Mouse (Mus musculus): Measurements from ENCODE around the gene Lim2. TPM values are rescaled to one million over a fixed set of nuclear protein-coding genes. Genes with fewer than 3 reads are reported as not detected.
"Not testable (repeated sequence)": the region's sequence is repeated elsewhere in the genome, so short reads cannot be mapped to it uniquely, and the experiment has no call there.

Lim2 gene
- not detected for total RNA-seq (2021)
- long read RNA-seq, experiment 1: 0 reads
- long read RNA-seq, experiment 2: 0 reads

GRCm38 (mm10) chr7:43427406-43427805 lies at the start of gene Lim2:
Lim2 (plus strand) TSS chr7:43427670.
- no peak for DNase-seq

DNA sequence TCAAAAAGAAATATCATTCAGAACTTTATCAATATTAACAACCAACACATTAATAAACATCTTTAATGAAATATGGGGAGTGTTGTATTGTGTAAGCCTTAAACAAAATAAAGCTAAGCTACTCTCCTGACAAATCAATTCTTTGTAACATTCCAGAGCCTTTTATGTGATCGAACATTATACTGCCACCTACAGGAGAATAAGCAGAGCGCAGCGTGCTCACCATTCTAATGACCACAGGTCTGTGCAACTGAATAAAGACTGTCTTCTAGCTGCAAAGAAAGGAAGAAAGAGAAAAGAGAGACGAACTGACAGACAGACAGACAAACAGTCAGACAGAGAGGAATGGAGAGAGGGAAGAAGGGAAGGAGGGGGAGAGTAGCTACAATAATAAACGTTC lies 49.2 kb upstream of the Lim2 start:
- DNase-seq: peak; percentile 30

DNA sequence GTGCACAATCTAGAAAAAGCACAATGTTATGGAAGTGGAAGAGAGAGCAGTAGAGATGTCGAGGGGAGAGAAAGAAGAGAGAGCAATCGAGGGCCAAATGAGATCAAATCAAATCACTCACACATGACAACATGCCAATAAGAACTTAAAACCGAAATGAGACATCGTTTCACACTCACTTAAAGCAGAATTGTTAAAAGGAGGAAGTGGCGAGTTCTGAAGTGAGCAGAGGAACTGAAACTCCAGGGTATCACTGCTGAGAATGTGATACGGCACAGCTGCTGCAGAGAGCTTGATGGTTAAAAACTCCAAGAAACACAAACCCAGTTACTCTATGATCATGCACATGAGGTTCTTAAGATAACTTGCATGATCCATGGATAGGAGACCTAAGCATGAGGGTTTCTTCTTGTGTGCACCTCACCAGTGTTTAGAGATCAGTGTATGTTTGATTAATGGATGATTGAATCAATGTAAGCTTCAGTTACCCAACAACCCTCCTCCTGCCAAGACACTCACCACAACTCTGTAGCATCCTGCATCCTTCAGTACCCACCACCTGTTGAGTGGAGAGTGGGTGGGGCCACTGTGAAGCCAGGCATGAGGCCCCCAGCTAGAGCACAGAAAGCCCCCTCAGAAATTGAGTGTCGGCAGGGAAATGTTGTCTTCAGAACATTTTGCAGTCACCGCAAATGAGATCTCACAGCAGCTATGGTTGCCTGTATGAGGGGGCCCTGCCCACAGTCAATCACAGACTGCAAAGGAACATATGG lies 34.9 kb upstream of the Lim2 start:
- DNase-seq: no peak

DNA sequence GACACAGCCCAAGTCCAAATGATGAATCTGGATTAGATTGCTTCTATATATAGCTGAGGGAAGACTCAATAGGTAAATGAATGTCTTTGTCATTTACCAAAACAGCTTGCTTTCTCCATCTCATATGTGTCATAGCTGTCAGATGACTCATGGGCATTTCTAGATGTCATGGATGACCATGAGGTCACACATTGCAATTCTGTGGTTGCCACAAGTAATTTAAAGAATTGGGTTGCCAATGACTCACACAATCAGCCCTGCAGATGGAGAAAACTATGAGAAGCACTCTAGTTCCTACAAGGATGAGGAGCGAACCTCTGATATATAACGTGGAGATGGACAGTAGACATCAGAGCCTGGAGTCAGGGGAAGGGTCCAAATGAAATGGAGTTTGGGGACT lies 28.0 kb upstream of the Lim2 start:
- DNase-seq: no peak

GRCm38 (mm10) chr7:43402718-43403117 lies 24.8 kb upstream of the Lim2 start:
- DNase-seq: no peak

DNA sequence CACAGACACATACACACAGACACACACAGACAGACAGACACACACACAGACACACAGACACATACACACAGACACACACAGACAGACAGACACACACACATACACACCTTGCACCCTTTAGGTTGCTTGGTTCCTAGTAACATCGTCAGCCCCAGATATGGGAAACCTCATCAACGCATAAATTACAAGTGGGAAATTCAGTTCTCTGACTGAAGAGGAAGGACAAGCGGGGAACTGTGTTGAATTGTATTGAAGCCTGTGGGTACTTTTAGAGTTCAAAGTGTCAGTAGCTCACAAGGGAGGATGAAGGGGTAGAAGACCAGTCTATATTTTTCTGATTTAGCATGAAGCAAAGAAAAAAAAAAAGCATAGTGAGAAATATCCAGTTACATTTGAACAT lies 19.9 kb upstream of the Lim2 start:
- no peak for DNase-seq

DNA sequence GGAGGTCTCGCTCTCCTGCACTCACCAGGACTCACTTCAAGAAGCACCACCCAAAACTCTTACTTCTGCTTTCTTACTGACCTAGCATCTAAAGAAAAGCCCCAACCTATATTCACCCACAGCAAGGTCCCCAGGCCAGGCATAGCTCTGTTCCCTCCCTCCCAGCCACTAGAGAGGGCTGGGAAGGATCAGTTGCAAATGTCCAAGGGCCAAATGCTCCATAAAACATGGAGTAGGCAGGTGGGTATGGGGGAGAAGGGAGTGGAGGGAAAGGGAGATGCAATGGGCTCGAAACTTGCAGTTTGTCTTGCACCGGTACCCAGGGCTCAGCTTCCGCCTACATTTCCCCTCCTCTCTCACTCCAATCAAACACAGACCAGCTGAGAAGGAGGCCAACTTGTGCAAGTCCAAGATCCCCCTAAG lies 19.3 kb upstream of the Lim2 start, which contains the start of gene Siglecg:
Gene Siglecg, plus strand, starts transcription at position 74 of the 423 bp plus-strand sequence.
- no peak for DNase-seq

DNA sequence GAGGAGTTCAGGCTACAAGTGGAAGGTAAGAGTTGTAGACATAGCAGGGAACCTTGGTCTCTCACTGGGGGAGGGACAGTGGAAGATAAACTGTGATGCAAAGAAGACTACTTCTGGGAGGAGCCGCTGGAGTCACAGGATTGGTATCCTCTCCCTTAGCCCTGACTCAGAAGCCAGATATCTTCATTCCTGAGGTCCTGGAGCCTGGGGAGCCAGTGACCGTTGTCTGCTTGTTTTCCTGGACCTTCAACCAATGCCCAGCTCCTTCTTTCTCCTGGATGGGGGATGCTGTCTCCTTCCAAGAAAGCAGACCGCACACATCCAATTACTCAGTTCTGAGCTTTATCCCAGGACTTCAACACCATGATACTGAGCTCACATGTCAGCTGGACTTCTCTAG lies 18.4 kb upstream of the Lim2 start:
- DNase-seq: no peak

DNA sequence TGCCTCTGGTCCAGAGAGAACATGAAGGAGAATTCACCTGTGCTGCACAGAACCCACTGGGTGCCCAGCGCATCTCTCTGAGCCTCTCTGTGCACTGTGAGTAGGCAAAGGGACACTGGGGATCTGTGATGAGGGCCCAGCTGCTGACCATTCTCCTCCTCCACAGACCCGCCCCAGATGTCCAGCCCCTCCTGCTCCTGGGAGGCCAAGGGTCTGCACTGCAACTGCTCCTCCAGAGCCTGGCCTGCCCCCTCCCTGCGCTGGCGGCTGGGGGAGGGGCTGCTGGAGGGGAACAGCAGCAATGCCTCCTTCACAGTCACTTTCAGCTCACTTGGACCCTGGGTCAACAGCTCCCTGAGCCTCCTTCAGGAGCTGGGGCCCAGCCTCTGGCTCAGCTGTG lies 15.7 kb upstream of the Lim2 start:
- DNase-seq: not testable (repeated sequence)

GRCm38 (mm10) chr7:43417298-43417697 lies 10.2 kb upstream of the Lim2 start:
- no peak for DNase-seq

GRCm38 (mm10) chr7:43422995-43423617 lies 4.4 kb upstream of the Lim2 start:
- DNase-seq: peak; percentile 93

GRCm38 (mm10) chr7:43423991-43424625 lies 3.4 kb upstream of the Lim2 start:
- no peak for DNase-seq

DNA sequence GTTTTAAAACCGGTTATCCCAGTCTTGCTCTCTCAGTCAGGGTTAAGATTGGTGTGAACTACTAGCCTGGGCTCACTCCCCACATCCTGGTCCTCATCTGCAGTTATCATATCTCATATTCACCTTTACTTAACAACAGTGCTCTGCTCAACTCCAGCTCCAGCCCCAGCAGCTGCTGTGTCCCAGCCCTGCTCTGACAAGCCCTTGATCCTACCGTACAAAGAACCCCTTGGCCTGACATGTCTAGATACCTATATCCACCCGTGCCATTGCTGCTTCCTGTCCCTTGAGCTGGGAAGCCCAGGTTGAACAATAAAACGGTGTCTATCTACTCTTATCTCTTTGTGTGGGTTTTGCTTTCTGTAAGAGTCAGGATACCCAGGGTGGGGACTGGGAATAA lies 2.0 kb downstream of the Lim2 start:
- no peak for DNase-seq

DNA sequence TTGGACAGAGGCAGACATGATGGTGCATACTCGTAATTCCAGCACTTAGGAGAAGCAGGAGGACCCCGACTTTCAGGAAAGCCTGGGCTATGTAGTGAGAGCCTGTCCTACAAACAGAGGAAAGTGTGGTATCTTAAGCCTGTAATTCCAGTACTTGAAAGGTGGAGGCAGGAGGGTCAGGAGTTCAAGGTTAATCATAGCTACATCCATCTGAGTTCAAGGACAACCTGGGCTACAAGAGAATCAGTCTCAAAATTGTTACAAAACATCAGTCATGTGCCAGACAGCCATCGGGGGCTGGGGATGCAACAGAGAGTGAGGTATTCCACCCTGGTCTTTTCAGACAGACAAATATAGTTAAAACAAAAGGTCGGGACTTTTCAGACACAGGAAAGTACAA lies 5.4 kb downstream of the Lim2 start:
- DNase-seq: no peak

DNA sequence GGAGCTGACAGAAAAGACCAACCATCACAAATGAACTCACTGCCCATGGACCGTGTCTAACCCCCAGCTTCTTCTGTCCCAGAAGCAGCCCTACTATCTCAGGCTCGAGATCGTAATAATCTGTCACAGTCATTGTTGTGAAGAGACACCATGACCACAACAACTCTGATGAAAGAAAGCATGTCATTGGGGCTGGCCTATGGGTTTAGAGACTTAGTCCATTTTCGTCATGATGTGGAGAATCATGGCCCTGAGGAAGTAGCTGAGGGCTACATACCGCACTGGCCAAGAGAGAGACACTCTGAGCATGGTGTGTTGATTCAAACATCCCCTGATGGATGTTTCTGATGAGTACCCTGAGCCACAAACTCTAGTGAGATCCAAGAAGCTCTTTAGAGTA lies 7.2 kb downstream of the Lim2 start:
- DNase-seq: no peak

DNA sequence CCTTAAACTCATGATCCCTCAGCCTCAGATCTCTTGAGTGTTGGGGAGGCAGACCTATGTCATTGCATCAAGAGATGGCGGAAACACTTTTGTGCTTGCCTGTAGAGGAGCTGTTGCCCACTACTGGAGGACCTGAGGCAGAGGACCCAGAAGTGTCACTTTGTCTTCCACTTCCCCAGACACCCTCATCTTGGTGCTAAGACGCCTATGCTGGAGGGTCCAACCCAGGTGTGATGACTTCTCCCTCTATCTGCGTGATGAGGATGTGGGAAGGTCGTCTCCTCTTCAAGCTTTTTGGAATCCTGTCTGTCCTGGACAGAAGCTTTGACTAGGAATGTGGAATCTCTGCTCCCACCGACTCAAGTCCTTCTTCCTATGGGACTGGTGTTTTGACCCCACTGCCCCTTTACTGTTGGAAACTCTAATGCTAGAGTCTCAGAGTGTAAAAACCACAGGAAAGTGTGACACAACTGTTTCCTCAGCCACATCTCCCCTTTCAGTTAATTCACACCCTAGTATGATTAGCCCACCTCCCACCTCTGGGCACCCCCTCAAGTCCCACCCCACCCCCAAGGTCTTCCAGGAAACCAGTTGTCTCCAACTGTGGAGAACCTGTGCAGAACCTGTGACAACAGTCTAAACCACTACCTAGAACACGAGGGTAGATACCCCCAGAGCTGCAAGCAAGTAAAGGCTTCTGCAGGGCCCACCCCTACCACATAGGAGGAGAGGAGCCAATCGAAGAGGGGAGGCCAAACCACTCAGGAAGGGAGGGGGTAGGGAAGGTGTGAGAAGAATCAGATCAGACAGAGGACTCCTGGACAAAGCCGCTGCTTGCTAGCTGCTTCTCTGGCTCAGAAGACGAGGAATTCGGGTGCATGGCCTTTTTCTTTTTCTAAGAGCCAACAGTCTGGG lies 9.1 kb downstream of the Lim2 start, which contains the start of gene Nkg7:
Gene Nkg7, plus strand, starts transcription at position 733 of the 915 bp plus-strand sequence.
- DNase-seq: no peak

- no peak for DNase-seq
Observed at GRCm38 (mm10) chr7:43438611-43439010, 11.1 kb downstream of the Lim2 start.

GRCm38 (mm10) chr7:43440482-43440881 lies 13.0 kb downstream of the Lim2 start, which contains the start of gene Cldnd2:
Cldnd2 (plus strand) TSS chr7:43440782.
- no peak for DNase-seq

- DNase-seq: no peak
Observed at GRCm38 (mm10) chr7:43441071-43441470, 13.6 kb downstream of the Lim2 start.

DNA sequence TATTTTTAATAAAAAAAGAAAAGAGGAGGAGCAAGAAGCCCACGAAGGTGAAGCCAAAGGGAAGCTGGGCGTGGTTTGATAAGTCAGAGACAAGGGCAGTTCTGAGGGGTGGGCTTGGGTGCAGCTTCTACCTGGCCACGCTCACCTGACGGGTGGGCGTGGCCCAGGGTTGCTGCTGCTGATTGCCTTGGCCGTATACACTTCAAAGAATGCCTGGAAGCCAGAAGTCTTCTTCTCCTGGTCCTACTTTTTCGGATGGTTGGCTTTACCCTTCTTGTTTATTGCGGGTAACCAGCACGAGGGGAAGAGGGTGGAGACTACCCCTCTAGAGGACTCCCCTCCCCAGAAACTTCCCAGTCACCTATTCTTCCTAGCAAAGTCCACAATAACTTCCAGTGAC lies 15.2 kb downstream of the Lim2 start:
- DNase-seq: peak; percentile 1

GRCm38 (mm10) chr7:43443126-43443916 lies 15.9 kb downstream of the Lim2 start:
- DNase-seq: peak; percentile 89

Measured in adrenal gland, postnatal 10 days (tissue).